Mouse (Mus musculus): ENCODE data around the gene Foxd2.

- TF ChIP-seq CTCF (conservative IDR thresholded peaks at IDR 0.05; ENCODE audit: low read length): no peak; the same call in 1 of the 2 replicates
- TF ChIP-seq POU5F1 (IDR thresholded peaks at IDR 0.05; ENCODE audit: borderline replicate concordance, low read length): peak; percentile 48; the same call in 1 of the 2 replicates
- no peak for TF ChIP-seq NANOG (IDR thresholded peaks at IDR 0.05; ENCODE audit: borderline replicate concordance, low read length)
These were observed 7.6 kb downstream of the Foxd2 start for GRCm38 (mm10) chr4:114900866-114901642.
